Mouse (Mus musculus) thymus, adult 2 months (tissue): ENCODE data around the gene Oaz2.

Source experiments
- CTCF ChIP-seq: fragments of 200-500 bp; IDR thresholded peaks from 2 replicates; pipeline ENCODE4 v1.5.1; 2012; ENCODE audit warnings: mild to moderate bottlenecking, control low read depth, low read length, moderate library complexity, borderline replicate concordance; ENCODE audit not compliant: control insufficient read depth, poor library complexity, insufficient read depth; ENCODE audit errors: extremely low read depth
- POLR2A ChIP-seq: fragments of 200-500 bp; IDR thresholded peaks from 2 replicates; pipeline ENCODE4 v1.6.1; 2012; ENCODE audit warnings: mild to moderate bottlenecking, low read length, control low read depth, moderate library complexity; ENCODE audit not compliant: control insufficient read depth, poor library complexity, insufficient read depth; ENCODE audit errors: extremely low read depth

DNA sequence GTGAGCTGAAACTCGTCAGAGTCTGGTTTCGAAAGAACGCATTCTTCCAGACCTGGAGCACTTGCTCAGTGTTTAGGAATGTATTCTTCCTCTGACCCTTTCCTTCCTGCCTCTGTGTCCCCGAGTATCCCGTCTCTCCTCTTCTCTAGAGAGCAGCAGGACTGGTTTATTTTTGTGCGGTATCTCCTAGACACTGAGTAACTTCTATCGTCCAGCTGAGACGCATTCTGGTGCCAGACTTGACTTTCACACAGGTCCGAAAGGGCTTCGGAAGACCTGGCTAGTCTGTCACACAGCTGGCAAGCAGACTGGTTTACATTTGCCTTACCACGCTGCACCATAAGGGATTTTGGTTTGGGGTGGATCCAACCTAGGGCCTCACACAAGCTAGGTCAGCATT is 5.2 kb downstream of the Oaz2 start:
- TF ChIP-seq CTCF (no peak), POLR2A (no peak)
